15 mouse cellular contexts compared by ENCODE assay signal in the genomic region with DNA sequence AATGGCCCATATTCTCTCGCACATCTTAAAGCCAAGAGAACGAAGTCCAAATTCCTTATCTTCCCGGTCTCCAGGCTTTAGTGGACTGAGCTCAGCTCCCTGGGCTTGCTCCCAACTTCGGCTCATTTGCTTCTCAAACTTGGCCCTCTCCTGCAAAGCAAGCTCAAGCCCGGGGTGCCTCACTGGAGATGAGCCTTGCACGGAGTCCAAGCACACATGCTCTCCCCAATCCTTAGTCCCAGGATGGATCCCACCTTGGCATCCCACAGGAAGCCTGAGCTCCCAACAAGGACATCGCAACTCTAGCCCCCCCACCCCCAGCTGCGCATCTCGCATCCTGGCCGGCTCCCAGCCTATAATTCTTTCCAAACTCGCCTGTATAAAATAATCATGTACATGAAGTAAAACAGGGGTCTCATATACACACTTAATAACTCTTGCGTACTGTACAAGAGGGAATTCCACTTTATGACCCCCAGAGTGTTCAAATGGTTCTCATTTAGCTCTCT.
A peak's percentile ranks its signal among the peaks of the same experiment; 100 is the strongest.
DNase-seq lines count a peak whose midpoint lies in the region; ATAC-seq and TF ChIP-seq lines count a peak whose summit lies in the region.
"Had no signal": no experiment of that assay in that cellular context is flagged by ENCODE, and none has a peak within 500 bp of the region (broad histone marks: within the 10 kb centered on the region; RNA-seq: fewer than 3 reads in every experiment).

No protein-coding gene starts in this region.

- no peaks in the 10 kb centered on the region; the same call in 1 of the 2 replicates for H3K9me3 ChIP-seq in liver, embryonic 12.5 days (replicated peaks)
- H3K9me3 ChIP-seq in limb, embryonic 15.5 days: no peaks in the 10 kb centered on the region
- H3K9me3 ChIP-seq: forebrain, embryonic 13.5 days; liver, embryonic 15.5 days had no signal

- no peak for TF ChIP-seq POLR2A in liver, adult 2 months (IDR thresholded peaks at IDR 0.05; ENCODE audit: extremely low read depth, insufficient read depth, low read length)

- H3K4me1 ChIP-seq in liver, adult 2 months (ENCODE audit: control insufficient read depth, insufficient read depth, low read length): no peaks in the 10 kb centered on the region; the same call in 1 of the 2 replicates
- H3K4me1 ChIP-seq in liver, embryonic 12.5 days: no peaks in the 10 kb centered on the region
- peaks cover 14% of the 10 kb centered on the region for H3K4me1 ChIP-seq in limb, embryonic 15.5 days
- H3K4me1 ChIP-seq: forebrain, embryonic 13.5 days; hindbrain, embryonic 10.5 days; liver, embryonic 15.5 days had no signal

- H3K79me2 ChIP-seq in liver, adult 2 months (ENCODE audit: control insufficient read depth, insufficient read depth, low read length): no peaks in the 10 kb centered on the region

- H3K27me3 ChIP-seq in liver, adult 2 months (ENCODE audit: control insufficient read depth, insufficient read depth, low read length): no peaks in the 10 kb centered on the region
- H3K27me3 ChIP-seq in liver, embryonic 12.5 days (replicated peaks): no peaks in the 10 kb centered on the region
- H3K27me3 ChIP-seq in limb, embryonic 15.5 days: peaks cover 15% of the 10 kb centered on the region
- H3K27me3 ChIP-seq: forebrain, embryonic 13.5 days; liver, embryonic 15.5 days had no signal

- ATAC-seq in liver, embryonic 12.5 days: no peak
- ATAC-seq in limb, embryonic 15.5 days (ENCODE audit: insufficient number of reproducible peaks, low FRiP score, low TSS enrichment, low read depth): peak; percentile 83; the same call in 1 of the 2 replicates
- ATAC-seq: forebrain, embryonic 13.5 days had no signal

- peak; percentile 64 for DNase-seq in liver, adult 2 months (ENCODE audit: extremely low read depth, low read depth, low spot score)
- peak; percentile 28 for DNase-seq in heart, adult 8-10 months (ENCODE audit: low spot score)
- peak; percentile 32 for DNase-seq in urinary bladder, postnatal 10 days (ENCODE audit: low spot score)
- DNase-seq in layer of hippocampus, adult 9-10 months (ENCODE audit: low spot score): no peak
- no peak for DNase-seq in cerebellum, adult 11-12 months
- DNase-seq: adrenal gland, adult 8-10 months; layer of hippocampus, adult 9-11 months; right cerebral cortex, postnatal 14 days; thymus, postnatal 4 days had no signal

- no peak overlapping the region for H3K27ac ChIP-seq in liver, adult 2 months (replicated peaks; ENCODE audit: insufficient read depth, low read depth, low read length)
- no peak overlapping the region for H3K27ac ChIP-seq in liver, embryonic 12.5 days
- peak overlapping the region; percentile 51; the same call in 1 of the 2 replicates for H3K27ac ChIP-seq in limb, embryonic 15.5 days
- H3K27ac ChIP-seq: forebrain, embryonic 13.5 days; hindbrain, embryonic 10.5 days; liver, embryonic 15.5 days had no signal

- WGBS in liver, adult 2 months: 70% methylated on average over 12 of the region's 12 CpGs
- 63% methylated on average over 12 of the region's 12 CpGs for WGBS in liver, embryonic 12.5 days (ENCODE audit: insufficient replicate concordance)
- 42% methylated on average over 12 of the region's 12 CpGs for WGBS in limb, embryonic 15.5 days

- H3K4me2 ChIP-seq in liver, embryonic 12.5 days: no peak overlapping the region
- H3K4me2 ChIP-seq in limb, embryonic 15.5 days: no peak overlapping the region; the same call in 1 of the 2 replicates
- H3K4me2 ChIP-seq: forebrain, embryonic 13.5 days; liver, embryonic 15.5 days had no signal

- no peak overlapping the region for H3K9ac ChIP-seq in liver, adult 2 months (ENCODE audit: low read depth, low read length)
- no peak overlapping the region for H3K9ac ChIP-seq in liver, embryonic 12.5 days
- no peak overlapping the region for H3K9ac ChIP-seq in limb, embryonic 15.5 days
- H3K9ac ChIP-seq: forebrain, embryonic 13.5 days; liver, embryonic 15.5 days had no signal

- TF ChIP-seq CTCF in liver, adult 2 months (IDR thresholded peaks at IDR 0.05; ENCODE audit: low read depth, low read length): no peak

- no peak overlapping the region for H3K4me3 ChIP-seq in liver, adult 2 months (ENCODE audit: insufficient read depth, low read depth, low read length)
- no peak overlapping the region for H3K4me3 ChIP-seq in liver, embryonic 12.5 days
- H3K4me3 ChIP-seq in limb, embryonic 15.5 days: no peak overlapping the region
- H3K4me3 ChIP-seq: forebrain, embryonic 13.5 days; hindbrain, embryonic 10.5 days; liver, embryonic 15.5 days had no signal

- H3K36me3 ChIP-seq in liver, adult 2 months (ENCODE audit: control insufficient read depth, insufficient read depth, low read length): no peaks in the 10 kb centered on the region
- H3K36me3 ChIP-seq in liver, embryonic 12.5 days: no peaks in the 10 kb centered on the region
- no peaks in the 10 kb centered on the region for H3K36me3 ChIP-seq in limb, embryonic 15.5 days
- H3K36me3 ChIP-seq: G1E; hindbrain, embryonic 10.5 days; liver, embryonic 15.5 days had no signal

Comparison
In these comparisons a context has a peak if more than half of its experiments do, and no peak if none do; other contexts are left out.
1. DNase-seq: peak in liver, adult 2 months (single experiment), heart, adult 8-10 months (single experiment) and urinary bladder, postnatal 10 days (single experiment); none in layer of hippocampus, adult 9-10 months (single experiment) and cerebellum, adult 11-12 months (single experiment).